Mouse (Mus musculus) midbrain, embryonic 11.5 days (tissue): ENCODE measurements around the gene Antxrl. TPM values are rescaled to one million over a fixed set of nuclear protein-coding genes. Genes with fewer than 3 reads are reported as not detected.

Experiments used
- ATAC-seq: fragments of 200-750 bp; cut with Nextera tagmentation; 2 replicates; pipeline ENCODE4 v1.8.0; 2017; ENCODE audit warnings: moderate TSS enrichment, moderate library complexity; ENCODE audit not compliant: low FRiP score
- DNase-seq: peaks from one replicate; pipeline ENCODE4 v3.0.0; 2015; ENCODE audit warnings: low spot score; ENCODE audit errors: missing footprints
- H3K27ac ChIP-seq: fragments of 300-500 bp; sonication (generic); 2 replicates; pipeline ENCODE4 v1.5.1; 2014; ENCODE audit warnings: low read depth, low read length
- H3K27me3 ChIP-seq: fragments of 300-500 bp; sonication (generic); 2 replicates; pipeline ENCODE4 v1.6.1; 2014; ENCODE audit warnings: mild to moderate bottlenecking, low read length, moderate library complexity, mixed read lengths; ENCODE audit not compliant: control insufficient read depth, insufficient read depth
- H3K36me3 ChIP-seq: fragments of 300-500 bp; sonication (generic); 2 replicates; pipeline ENCODE4 v1.6.1; 2014; ENCODE audit warnings: mild to moderate bottlenecking, low read length, moderate library complexity, mixed read lengths; ENCODE audit not compliant: control insufficient read depth, insufficient read depth
- H3K4me1 ChIP-seq: fragments of 300-500 bp; sonication (generic); 2 replicates; pipeline ENCODE4 v1.6.1; 2014; ENCODE audit warnings: low read length; ENCODE audit not compliant: control insufficient read depth, insufficient read depth
- H3K4me2 ChIP-seq: fragments of 300-500 bp; sonication (generic); 2 replicates; pipeline ENCODE4 v1.6.1; 2014; ENCODE audit warnings: mild to moderate bottlenecking, moderate library complexity
- H3K4me3 ChIP-seq: fragments of 300-500 bp; sonication (generic); 2 replicates; pipeline ENCODE4 v1.5.1; 2014; ENCODE audit warnings: low read depth, low read length
- H3K9ac ChIP-seq: fragments of 300-500 bp; sonication (generic); 2 replicates; pipeline ENCODE4 v1.6.1; 2014; ENCODE audit warnings: low read length
- H3K9me3 ChIP-seq: fragments of 300-500 bp; sonication (generic); 2 replicates; pipeline ENCODE4 v1.6.1; 2016; ENCODE audit warnings: low read length; ENCODE audit not compliant: control insufficient read depth
- WGBS: fragments of 180-500 bp; shearing (Covaris S2); extraction: QIAGEN DNeasy Blood & Tissue Kit; methylation state at CpG from one replicate; pipeline ENCODE4 v1.1.7; 2014; 5-methylcytosine and 5-hydroxymethylcytosine counted together
- polyA plus RNA-seq: library from polyadenylated mRNA; unstranded; fragments of >200 nt; fragmentation: Nextera tagmentation; extraction: Ambion mirVana; gene quantifications from 2 replicates; pipeline ENCODE4 v1.2.1, GENCODE M21; 2014

Gene Antxrl
- polyA plus RNA-seq, 1 experiment from 2014 or later: not detected

DNA sequence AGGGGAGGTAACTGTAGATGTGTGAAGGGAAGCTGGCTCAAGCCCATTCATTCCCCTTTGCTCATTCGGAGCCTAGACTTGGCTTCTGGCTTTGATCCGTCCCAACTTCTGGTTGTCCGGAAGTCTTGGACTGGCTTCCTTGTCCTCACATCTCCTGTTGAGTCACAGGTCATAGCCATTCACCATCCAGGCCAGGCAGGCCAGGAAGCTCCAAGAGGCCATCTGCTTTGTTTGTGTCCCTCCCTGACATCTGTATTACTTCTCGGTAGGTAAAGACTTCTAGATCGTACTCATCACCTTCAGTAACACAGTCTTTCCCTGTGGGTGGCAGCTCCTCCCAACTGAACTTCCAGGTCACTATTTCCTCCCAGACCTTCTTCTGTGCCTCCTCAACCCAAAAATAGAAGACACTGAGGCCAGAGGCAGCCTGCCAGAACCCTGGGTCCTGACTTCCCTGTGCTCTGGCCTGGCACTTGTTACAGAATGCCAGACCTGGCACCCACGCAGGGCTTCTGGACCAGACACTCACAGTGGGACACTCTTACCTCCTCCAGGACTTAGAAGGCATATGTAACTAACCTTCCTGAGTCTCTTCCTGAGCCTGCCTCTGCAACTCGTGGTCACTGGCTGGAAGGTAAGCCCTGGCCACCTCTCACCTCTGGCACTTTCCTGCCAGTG is 66.7 kb downstream of the Antxrl start:
- Histone ChIP-seq H3K4me3 (no peak overlapping the region), H3K4me1 (no peaks in the 10 kb centered on the region), H3K9ac (no peak overlapping the region), H3K27me3 (no peaks in the 10 kb centered on the region), H3K27ac (no peak overlapping the region), H3K36me3 (no peaks in the 10 kb centered on the region), H3K4me2 (no peak overlapping the region), H3K9me3 (no peaks in the 10 kb centered on the region)
- DNase-seq (no peak), ATAC-seq (no peak)
- WGBS: 83% methylated on average over 7 of the region's 7 CpGs

DNA sequence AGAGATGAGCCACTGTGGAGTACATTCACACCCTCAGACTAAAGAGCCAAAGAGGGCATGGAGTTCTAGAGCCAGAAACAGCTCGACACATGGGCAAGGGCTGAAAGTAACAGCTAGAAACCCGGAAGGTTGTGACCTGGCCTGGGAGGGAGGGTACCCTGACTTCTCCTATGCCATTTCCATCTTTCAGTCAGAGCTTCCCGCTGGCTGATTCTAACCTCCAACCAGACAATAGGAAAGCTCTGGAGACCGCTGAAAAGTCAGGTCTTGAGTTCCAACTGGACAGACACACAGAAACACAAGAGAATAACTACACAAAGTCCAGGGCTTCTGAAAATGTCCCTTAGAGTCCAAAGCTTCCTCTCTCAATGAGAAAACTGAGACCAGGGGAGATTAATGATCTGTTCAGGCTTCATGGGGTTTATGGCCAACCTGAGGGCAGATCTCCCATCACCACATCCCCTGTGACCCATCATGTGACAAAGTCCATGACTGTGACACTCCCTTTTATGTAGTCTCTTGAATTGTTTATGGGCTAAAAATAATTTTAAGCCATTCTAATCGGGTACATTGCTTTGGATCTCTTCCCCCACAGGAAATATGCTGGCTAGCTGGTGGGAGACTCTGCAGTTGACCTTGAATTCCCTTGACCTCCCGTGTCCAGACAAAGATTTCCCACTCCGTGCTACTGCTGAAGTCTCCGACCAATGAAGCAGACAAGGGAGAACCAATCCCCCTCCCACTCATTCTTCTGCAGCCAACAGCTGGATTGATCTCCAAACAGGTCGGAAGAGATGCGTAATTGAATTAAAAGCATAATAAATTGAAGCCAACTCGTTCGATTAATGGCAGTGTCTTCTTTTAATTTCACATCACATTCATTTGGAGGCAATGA is 67.8 kb downstream of the Antxrl start:
- Histone ChIP-seq H3K4me2 (no peak overlapping the region), H3K9ac (no peak overlapping the region), H3K36me3 (no peaks in the 10 kb centered on the region), H3K27me3 (no peaks in the 10 kb centered on the region), H3K4me3 (no peak overlapping the region), H3K27ac (no peak overlapping the region), H3K4me1 (no peaks in the 10 kb centered on the region), H3K9me3 (no peaks in the 10 kb centered on the region)
- 86% methylated on average over 12 of the region's 12 CpGs for WGBS
- ATAC-seq: no peak
- no peak for DNase-seq

DNA sequence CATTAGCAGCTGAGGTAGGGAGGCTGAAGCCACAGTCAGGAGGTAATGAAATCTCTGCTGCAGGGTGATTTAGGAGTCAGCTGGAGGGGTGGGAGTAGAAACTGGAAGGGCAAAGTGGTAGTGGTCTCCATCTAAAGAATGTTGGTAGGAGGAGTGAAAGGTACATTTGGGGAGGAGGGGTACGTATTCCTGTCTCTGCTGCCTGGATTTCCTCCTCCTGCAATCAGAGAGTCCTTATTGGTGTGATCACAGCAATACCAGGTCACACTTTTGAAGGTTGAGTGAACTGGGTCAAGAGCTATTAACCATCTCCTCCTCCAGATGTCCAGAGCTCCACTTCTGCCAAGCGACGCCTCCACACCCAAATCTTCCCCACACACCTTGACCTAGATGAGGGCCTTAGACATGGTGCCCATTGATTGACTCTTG is 68.4 kb downstream of the Antxrl start:
- ATAC-seq (no peak), DNase-seq (no peak)
- H3K27ac ChIP-seq: no peak overlapping the region
- no peaks in the 10 kb centered on the region for H3K27me3 ChIP-seq
- H3K9ac ChIP-seq: no peak overlapping the region
- H3K9me3 ChIP-seq: no peaks in the 10 kb centered on the region
- WGBS: 92% methylated on average over 3 of the region's 3 CpGs
- no peaks in the 10 kb centered on the region for H3K4me1 ChIP-seq
- no peak overlapping the region for H3K4me2 ChIP-seq
- no peaks in the 10 kb centered on the region for H3K36me3 ChIP-seq
- no peak overlapping the region for H3K4me3 ChIP-seq

DNA sequence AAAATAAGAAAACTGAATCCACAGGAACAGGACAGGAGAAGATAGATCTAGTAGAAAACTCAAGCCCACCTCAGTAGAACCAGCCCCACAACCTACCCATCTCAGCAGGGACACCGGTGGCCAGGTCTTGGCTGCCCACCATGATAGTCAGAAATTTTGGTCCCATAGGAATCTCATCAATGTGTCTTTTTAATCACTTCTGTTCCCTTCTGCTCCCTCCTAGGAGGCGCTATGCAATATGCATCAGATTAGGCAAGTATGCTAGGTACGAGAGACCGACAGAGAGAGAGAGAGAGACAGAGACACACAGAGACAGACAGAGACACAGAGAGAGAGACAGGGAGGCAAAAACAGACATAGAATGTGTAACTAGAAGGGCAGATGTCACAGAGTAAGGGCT is 69.2 kb downstream of the Antxrl start:
- no peak overlapping the region for H3K4me3 ChIP-seq
- H3K9ac ChIP-seq: no peak overlapping the region
- H3K4me1 ChIP-seq: no peaks in the 10 kb centered on the region
- no peak overlapping the region for H3K27ac ChIP-seq
- H3K4me2 ChIP-seq: no peak overlapping the region
- no peaks in the 10 kb centered on the region for H3K36me3 ChIP-seq
- H3K27me3 ChIP-seq: no peaks in the 10 kb centered on the region
- no peak for ATAC-seq
- no peak for DNase-seq
- no peaks in the 10 kb centered on the region for H3K9me3 ChIP-seq
- 90% methylated on average over 4 of the region's 4 CpGs for WGBS

Other genes with a start within 250 kb of the Antxrl start
- 1.7 and 1.9 TPM in 2 replicates for gene Gdf10, start 129.1 kb upstream of the Antxrl start, polyA plus RNA-seq
- gene Gdf2, start 111.7 kb upstream of the Antxrl start, polyA plus RNA-seq: not detected in 2 replicates
- not detected in 2 replicates for gene Rbp3, start 98.7 kb upstream of the Antxrl start, polyA plus RNA-seq
- 0.17 TPM in 1 of 2 replicates, not detected in the other for gene Zfp488, start 73.9 kb upstream of the Antxrl start, polyA plus RNA-seq
- gene Gm30083, start 37.5 kb upstream of the Antxrl start, polyA plus RNA-seq: not detected in 2 replicates
- gene Gm5460, start 35.9 kb upstream of the Antxrl start, polyA plus RNA-seq: not detected in 2 replicates
- gene Anxa8, start 33.3 kb downstream of the Antxrl start, polyA plus RNA-seq: 0.81 and 1.0 TPM in 2 replicates
- gene A630023A22Rik, start 50.0 kb downstream of the Antxrl start, polyA plus RNA-seq: not detected in 2 replicates
- not detected in 2 replicates for gene Npy4r, start 99.8 kb downstream of the Antxrl start, polyA plus RNA-seq
- 0.39 and 0.60 TPM in 2 replicates for gene Gprin2, start 148.9 kb downstream of the Antxrl start, polyA plus RNA-seq
- gene Syt15, start 166.9 kb downstream of the Antxrl start, polyA plus RNA-seq: 0.10 and 0.11 TPM in 2 replicates